Mouse (Mus musculus) bone marrow macrophage, adult 2 months (primary cell): ENCODE data around the gene Olfr782. TPM values are rescaled to one million over a fixed set of nuclear protein-coding genes. Genes with fewer than 3 reads are reported as not detected.
"Not testable (repeated sequence)": the region's sequence is repeated elsewhere in the genome, so short reads cannot be mapped to it uniquely, and the experiment has no call there.

Source experiments
- H3K27ac ChIP-seq: 2 replicates; pipeline ENCODE4 v1.5.1; 2012; ENCODE audit warnings: low read depth, low read length; ENCODE audit not compliant: insufficient read depth
- H3K4me1 ChIP-seq: 2 replicates; pipeline ENCODE4 v1.6.1; 2012; ENCODE audit warnings: low read length; ENCODE audit not compliant: control insufficient read depth, insufficient read depth
- H3K4me3 ChIP-seq: 2 replicates; pipeline ENCODE4 v1.5.1; 2012; ENCODE audit warnings: mild to moderate bottlenecking, low read length, moderate library complexity; ENCODE audit not compliant: insufficient read depth
- CTCF ChIP-seq: IDR thresholded peaks from 2 replicates; pipeline ENCODE4 v1.5.1; 2012; ENCODE audit warnings: low read depth, mild to moderate bottlenecking, low read length, moderate library complexity
- POLR2A ChIP-seq: IDR thresholded peaks from 2 replicates; pipeline ENCODE4 v1.6.1; 2012; ENCODE audit warnings: mild to moderate bottlenecking, low read depth, low read length, borderline replicate concordance
- polyA plus RNA-seq: library from polyadenylated mRNA; stranded (reverse); fragments of >200 nt; gene quantifications from 2 replicates; pipeline ENCODE4 v1.2.4, GENCODE M21; 2012; ENCODE audit not compliant: missing spikeins, insufficient read depth, insufficient read length

The Olfr782 gene
- not detected in 2 replicates for polyA plus RNA-seq

DNA sequence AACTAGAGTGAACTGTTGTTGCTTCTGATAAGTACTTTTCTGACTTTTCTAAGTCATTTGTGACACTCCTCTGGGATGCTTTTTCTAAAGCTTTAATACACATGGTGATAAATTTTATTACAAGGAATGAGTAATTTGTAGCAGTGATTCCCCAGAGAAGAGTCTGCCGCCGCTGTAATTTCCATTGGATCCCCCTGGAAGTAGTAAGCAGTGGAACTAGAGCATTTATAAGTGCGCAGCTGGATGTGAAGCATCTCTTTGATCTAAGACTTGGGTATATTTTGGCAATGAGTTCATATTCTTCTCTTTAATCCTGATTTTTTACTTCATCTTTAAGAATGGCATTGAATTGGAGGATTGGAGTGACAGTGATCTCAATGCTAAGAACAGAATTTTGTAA, at the start of gene Olfr782:
Gene Olfr782, plus strand, starts transcription at position 301 of the 400 bp plus-strand sequence.
- Histone ChIP-seq H3K27ac (no peak within 1 kb of the TSS), H3K4me1 (no peaks in the 10 kb centered on the region), H3K4me3 (no peak within 1 kb of the TSS)
- TF ChIP-seq POLR2A, result no peak
- no peak for TF ChIP-seq CTCF

DNA sequence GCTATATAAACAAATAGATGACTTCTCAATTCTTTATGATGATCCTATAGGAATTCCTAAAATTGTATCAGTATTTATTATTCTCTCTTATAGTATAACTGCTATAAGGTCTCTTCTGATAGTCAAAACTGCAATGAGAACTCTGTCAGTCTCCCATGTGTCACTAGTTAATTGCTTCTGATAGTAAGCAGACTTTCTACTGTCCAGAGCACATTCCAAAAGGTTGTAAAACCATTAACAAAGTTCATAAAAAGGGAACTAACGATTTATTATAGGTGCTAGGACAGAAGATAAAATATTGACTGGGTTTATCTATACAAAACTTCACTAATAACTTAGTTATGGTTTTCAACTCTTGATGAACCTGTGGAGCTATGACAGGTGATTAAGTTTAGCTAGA, 35.7 kb upstream of the Olfr782 start:
- not testable (repeated sequence) for H3K4me3 ChIP-seq, H3K4me1 ChIP-seq, H3K27ac ChIP-seq

DNA sequence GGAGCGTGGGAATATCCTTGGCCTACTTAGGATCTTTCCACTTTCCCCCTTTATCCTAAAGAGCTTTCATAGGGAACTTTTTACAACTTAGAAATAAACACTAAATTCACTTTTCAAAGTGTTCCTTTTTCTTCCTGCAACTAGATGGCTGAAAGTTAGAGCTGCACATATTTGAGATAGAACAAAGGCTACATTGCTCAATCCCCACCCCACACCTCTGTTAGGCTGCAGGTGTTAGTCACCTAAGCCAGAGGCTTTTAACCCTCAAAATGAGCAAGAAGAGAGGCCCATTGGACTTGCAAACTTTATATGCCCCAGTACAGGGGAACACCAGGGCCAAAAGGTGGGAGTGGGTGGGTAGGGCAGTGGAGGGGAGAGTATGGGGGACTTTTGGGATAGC, 35.1 kb upstream of the Olfr782 start:
- not testable (repeated sequence) for H3K4me1 ChIP-seq, H3K27ac ChIP-seq, H3K4me3 ChIP-seq

DNA sequence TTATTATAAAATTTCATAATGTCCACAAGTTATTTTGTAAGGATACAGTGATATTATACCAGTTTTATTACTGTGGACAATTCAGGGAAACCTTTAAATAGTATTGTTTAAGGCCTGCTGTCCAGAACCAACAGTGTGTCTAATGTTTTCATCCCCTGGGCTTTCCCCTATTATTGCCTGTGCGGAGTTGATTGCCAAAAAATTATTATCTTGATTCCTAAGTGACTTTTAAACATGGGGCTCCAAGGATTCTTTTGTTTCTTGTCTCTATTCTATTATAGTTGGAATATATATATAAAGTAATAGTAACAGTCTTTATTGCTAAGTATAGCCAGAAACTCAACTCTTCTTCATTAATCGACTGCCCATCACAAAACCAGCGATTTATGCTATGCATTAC, 30.8 kb upstream of the Olfr782 start, which contains the start of gene Olfr780:
Gene Olfr780, plus strand, starts transcription at position 301 of the 400 bp plus-strand sequence.
- no peak within 1 kb of the TSS for H3K27ac ChIP-seq
- TF ChIP-seq CTCF, result no peak
- no peak for TF ChIP-seq POLR2A
- no peaks in the 10 kb centered on the region for H3K4me1 ChIP-seq
- H3K4me3 ChIP-seq, result no peak within 1 kb of the TSS

DNA sequence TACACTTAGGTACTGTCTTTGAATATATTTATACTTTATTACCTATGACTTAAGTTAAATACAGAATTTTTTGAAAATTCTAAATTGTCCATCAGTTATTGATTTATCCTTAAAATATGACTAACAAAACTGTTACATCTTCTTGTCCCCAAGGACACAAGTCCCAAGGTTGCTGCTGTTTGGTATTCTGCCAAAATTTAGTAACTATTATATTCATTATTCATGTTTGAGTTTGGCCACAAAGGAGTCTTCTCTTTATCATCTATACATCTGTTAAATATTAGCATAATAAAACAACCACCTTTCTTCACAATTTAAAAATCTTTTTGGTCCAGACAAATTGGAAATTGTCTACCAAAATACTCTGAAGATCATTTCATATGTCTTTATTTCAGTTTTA, 20.1 kb upstream of the Olfr782 start, which contains the start of gene Olfr781:
Gene Olfr781, plus strand, starts transcription at position 301 of the 400 bp plus-strand sequence.
- H3K27ac ChIP-seq, result no peak within 1 kb of the TSS
- H3K4me3 ChIP-seq, result no peak within 1 kb of the TSS
- no peaks in the 10 kb centered on the region for H3K4me1 ChIP-seq
- TF ChIP-seq CTCF (no peak), POLR2A (no peak)

DNA sequence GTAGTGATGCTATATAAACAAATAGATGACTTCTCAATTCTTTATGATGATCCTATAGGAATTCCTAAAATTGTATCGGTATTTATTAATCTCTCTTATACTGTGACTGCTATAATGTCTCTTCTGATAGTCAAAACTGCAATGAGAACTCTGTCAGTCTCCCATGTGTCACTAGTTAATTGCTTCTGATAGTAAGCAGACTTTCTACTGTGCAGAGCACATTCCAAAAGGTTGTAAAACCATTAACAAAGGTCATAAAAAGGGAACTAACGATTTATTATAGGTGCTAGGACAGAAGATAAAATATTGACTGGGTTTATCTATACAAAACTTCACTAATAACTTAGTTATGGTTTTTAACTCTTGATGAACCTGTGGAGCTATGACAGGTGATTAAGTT, 3.8 kb downstream of the Olfr782 start:
- H3K4me1 ChIP-seq, H3K4me3 ChIP-seq, H3K27ac ChIP-seq: not testable (repeated sequence)

DNA sequence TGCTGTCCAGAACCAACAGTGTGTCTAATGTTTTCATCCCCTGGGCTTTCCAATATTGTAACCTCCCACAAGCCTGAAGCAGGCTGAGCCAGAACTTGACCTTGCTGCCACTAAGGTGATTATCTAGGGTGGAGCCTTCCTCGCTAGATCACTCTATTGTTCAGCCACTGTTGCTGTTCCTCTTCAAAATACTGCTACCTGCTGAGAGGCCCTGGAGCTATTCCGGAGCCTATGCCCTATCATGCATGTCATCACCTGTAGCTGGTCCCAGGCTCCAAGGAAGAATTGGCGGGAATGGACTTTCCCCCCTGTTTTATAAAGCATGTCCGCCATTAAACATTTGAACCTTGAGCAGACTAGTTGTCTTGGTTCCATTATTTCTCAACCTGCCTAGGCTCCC, 7.8 kb downstream of the Olfr782 start:
- H3K4me1 ChIP-seq, H3K4me3 ChIP-seq, H3K27ac ChIP-seq: not testable (repeated sequence)

DNA sequence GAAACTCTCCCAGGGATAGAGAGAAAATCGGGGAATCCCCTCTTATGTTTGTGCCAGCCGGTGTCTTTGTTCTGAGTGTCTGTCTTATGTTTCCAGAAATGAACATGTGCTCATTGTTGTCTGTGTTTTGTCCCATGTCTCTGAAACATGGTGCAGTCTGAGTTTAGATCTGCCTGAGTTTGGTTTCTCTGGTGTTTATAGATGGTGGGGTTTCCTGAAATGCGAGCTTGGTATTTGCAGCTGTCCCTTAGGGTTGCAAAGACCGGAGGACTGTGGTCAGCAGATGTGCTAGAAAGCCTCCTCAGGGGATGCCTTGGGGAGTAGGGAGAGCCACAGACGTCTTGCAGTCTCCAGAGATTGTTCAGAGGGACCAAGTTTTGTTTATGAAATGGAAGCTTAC, 8.7 kb downstream of the Olfr782 start:
- Histone ChIP-seq H3K27ac (no peak overlapping the region), H3K4me3 (no peak overlapping the region), H3K4me1 (no peaks in the 10 kb centered on the region)
- TF ChIP-seq CTCF, result no peak
- no peak for TF ChIP-seq POLR2A

DNA sequence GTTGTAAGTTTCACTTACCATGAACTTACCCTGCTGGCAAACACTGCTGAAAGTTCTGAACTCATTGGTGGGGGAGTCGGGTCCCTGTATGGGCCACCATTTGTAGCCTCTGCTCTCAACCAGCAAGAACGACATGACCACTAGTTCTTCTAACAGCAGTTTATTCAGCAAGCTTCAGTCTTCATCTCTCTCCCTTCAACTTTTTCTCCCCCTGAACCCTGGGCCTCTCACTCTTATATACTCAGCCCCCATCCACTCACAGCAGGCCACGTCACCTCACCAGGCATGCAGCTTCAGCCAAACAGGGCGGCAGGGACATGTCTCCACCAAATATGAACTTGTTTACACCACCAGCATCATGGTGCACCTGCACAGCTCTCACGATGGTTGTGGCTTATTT, 25.4 kb downstream of the Olfr782 start:
- H3K4me1 ChIP-seq, H3K4me3 ChIP-seq: not testable (repeated sequence)

DNA sequence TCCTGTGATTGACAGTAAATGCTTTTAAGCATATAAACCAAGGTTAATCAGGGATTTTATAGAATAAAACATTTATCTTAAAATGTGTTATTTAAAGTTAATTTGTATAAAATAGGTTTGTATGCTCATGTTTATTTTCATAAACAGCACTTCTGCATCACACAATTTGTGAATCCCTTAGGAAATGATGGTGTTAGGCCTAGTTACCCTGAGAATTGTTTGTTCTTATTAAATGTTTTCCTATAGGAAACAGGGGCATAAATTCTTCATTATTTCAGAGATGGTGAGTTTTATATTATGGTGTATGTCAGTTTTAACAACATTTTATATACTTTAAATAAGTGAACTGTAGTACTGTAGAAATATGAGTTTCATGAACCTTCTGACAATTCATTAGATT, 35.1 kb downstream of the Olfr782 start, which contains the start of gene Olfr784:
Gene Olfr784, plus strand, starts transcription at position 301 of the 400 bp plus-strand sequence.
- Histone ChIP-seq H3K27ac (no peak within 1 kb of the TSS), H3K4me3 (no peak within 1 kb of the TSS), H3K4me1 (no peaks in the 10 kb centered on the region)
- no peak for TF ChIP-seq POLR2A
- TF ChIP-seq CTCF, result no peak

More for the DNA sequence above, 25.4 kb downstream of the Olfr782 start:
- H3K27ac ChIP-seq, result not testable (repeated sequence)

DNA sequence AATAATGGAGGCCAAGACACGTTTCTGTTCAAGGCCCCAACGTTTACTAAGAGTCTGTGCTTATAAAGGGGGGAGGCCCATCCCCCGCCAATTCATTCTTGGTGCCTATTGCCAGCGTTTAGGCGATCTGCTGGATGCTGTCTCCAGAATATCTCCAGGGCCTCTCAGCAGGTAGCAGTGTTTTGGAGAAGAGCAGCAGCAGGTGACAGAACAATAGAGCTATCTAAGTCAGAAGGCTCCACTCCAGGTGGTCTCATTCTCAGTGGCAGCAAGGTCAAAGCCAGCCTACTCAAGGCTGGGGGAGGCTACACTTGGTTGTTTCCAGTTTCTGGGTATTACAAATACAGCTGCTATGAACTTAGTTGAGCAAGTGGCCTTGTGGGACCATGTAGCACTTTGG, 52.2 kb downstream of the Olfr782 start:
- Histone ChIP-seq H3K4me1 (no peaks in the 10 kb centered on the region), H3K27ac (no peak overlapping the region), H3K4me3 (no peak overlapping the region)
- no peak for TF ChIP-seq POLR2A
- no peak for TF ChIP-seq CTCF

Other genes starting within 250 kb of the Olfr782 start
- gene Olfr768, start 249.5 kb upstream of the Olfr782 start, polyA plus RNA-seq, result not detected in 2 replicates
- not detected in 2 replicates for gene Olfr769, start 231.0 kb upstream of the Olfr782 start, polyA plus RNA-seq
- gene Olfr770, start 209.9 kb upstream of the Olfr782 start, polyA plus RNA-seq, result not detected in 2 replicates
- gene Olfr771, start 184.1 kb upstream of the Olfr782 start, polyA plus RNA-seq, result not detected in 2 replicates
- not detected in 2 replicates for gene Olfr772, start 170.9 kb upstream of the Olfr782 start, polyA plus RNA-seq
- gene Olfr773, start 161.4 kb upstream of the Olfr782 start, polyA plus RNA-seq, result not detected in 2 replicates
- gene Olfr774, start 112.6 kb upstream of the Olfr782 start, polyA plus RNA-seq, result not detected in 2 replicates
- not detected in 2 replicates for gene Olfr775, start 100.4 kb upstream of the Olfr782 start, polyA plus RNA-seq
- not detected in 2 replicates for gene Olfr776, start 89.7 kb upstream of the Olfr782 start, polyA plus RNA-seq
- 0.15 TPM in 1 of 2 replicates, not detected in the other for gene Olfr777, start 77.4 kb upstream of the Olfr782 start, polyA plus RNA-seq
- not detected in 2 replicates for gene Olfr780, start 30.7 kb upstream of the Olfr782 start, polyA plus RNA-seq
- gene Olfr781, start 20.0 kb upstream of the Olfr782 start, polyA plus RNA-seq, result not detected in 2 replicates
- gene Olfr784, start 35.2 kb downstream of the Olfr782 start, polyA plus RNA-seq, result not detected in 2 replicates
- not detected in 2 replicates for gene Olfr785, start 56.6 kb downstream of the Olfr782 start, polyA plus RNA-seq
- gene Olfr786, start 78.5 kb downstream of the Olfr782 start, polyA plus RNA-seq, result not detected in 2 replicates
- gene Olfr787, start 113.0 kb downstream of the Olfr782 start, polyA plus RNA-seq, result not detected in 2 replicates
- gene Olfr788, start 122.1 kb downstream of the Olfr782 start, polyA plus RNA-seq, result not detected in 2 replicates
- gene Olfr789, start 135.9 kb downstream of the Olfr782 start, polyA plus RNA-seq, result not detected in 2 replicates
- gene Olfr790, start 149.6 kb downstream of the Olfr782 start, polyA plus RNA-seq, result not detected in 2 replicates
- not detected in 2 replicates for gene Olfr791, start 172.9 kb downstream of the Olfr782 start, polyA plus RNA-seq
- not detected in 2 replicates for gene Olfr792, start 190.3 kb downstream of the Olfr782 start, polyA plus RNA-seq
- not detected in 2 replicates for gene Olfr794, start 218.8 kb downstream of the Olfr782 start, polyA plus RNA-seq